Mouse (Mus musculus) liver, adult 2 months (tissue): ENCODE measurements around the gene Dnajc5.

Experiments used
- CTCF ChIP-seq: fragments of 200-500 bp; IDR thresholded peaks from 2 replicates; pipeline ENCODE4 v1.5.1; 2011; ENCODE audit warnings: low read depth, low read length, control low read depth
- POLR2A ChIP-seq: fragments of 200-500 bp; IDR thresholded peaks from 2 replicates; pipeline ENCODE4 v1.6.1; 2011; ENCODE audit warnings: low read length, control low read depth; ENCODE audit not compliant: insufficient read depth; ENCODE audit errors: extremely low read depth

DNA sequence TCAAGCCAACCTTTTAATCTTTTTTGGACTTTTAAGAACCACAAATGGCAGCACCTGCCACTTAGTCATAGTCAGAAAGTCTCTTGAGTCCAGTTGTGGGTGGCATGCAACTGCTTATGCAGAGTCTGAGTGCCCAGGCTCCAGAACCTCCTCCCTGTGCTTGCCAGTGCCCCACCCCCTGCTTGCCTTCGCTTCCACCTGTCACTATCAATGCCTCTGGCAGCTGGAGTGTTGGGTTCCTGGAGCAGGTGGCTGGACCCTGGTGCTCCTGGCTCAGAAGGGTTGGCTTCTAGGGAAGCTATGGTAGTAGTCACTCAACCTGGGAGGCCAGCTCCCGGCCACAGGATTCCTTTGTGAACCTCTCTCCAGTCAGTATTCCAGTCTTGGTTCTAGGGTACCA, 29.9 kb downstream of the Dnajc5 start:
- TF ChIP-seq CTCF (no peak), POLR2A (no peak)
